Mouse (Mus musculus): ENCODE results near the gene Coq6. TPM values are rescaled to one million over a fixed set of nuclear protein-coding genes. Genes with fewer than 3 reads are reported as not detected.
"Not testable (repeated sequence)": the region's sequence is repeated elsewhere in the genome, so short reads cannot be mapped to it uniquely, and the experiment has no call there.

Gene Coq6
- 42.0 and 42.6 TPM in 2 replicates for polyA plus RNA-seq (2014; fragmentation: Nextera tagmentation; extraction: Ambion mirVana)

- under 1% methylated on average over 51 of the region's 51 CpGs for WGBS
- H3K4me2 ChIP-seq = peak within 1 kb of the TSS; percentile 85
- H3K4me1 ChIP-seq (ENCODE audit: control insufficient read depth, insufficient read depth, low read length) = peaks cover 11% of the 10 kb centered on the region
- peak; percentile 99 for ATAC-seq (ENCODE audit: low FRiP score)
- DNase-seq (ENCODE audit: low spot score, missing footprints) = peak; percentile 98
- no peaks in the 10 kb centered on the region; the same call in 1 of the 2 replicates for H3K36me3 ChIP-seq (ENCODE audit: control insufficient read depth, insufficient read depth, low read length)
- H3K27ac ChIP-seq (ENCODE audit: low read depth, low read length) = no peak within 1 kb of the TSS
- peak within 1 kb of the TSS; percentile 90 for H3K9ac ChIP-seq (ENCODE audit: low read length)
- no peaks in the 10 kb centered on the region for H3K27me3 ChIP-seq (ENCODE audit: control insufficient read depth, insufficient read depth, low read length)
- peak within 1 kb of the TSS; percentile 97 for H3K4me3 ChIP-seq (ENCODE audit: low read depth, low read length)
- H3K9me3 ChIP-seq (ENCODE audit: control insufficient read depth, low read length) = no peaks in the 10 kb centered on the region
Measured at GRCm38 (mm10) chr12:84361555-84362489, at the start of gene Coq6, which contains the start of gene Fam161b. Coq6 (plus strand) TSS chr12:84361657. Fam161b (minus strand) TSS chr12:84361833.

DNA sequence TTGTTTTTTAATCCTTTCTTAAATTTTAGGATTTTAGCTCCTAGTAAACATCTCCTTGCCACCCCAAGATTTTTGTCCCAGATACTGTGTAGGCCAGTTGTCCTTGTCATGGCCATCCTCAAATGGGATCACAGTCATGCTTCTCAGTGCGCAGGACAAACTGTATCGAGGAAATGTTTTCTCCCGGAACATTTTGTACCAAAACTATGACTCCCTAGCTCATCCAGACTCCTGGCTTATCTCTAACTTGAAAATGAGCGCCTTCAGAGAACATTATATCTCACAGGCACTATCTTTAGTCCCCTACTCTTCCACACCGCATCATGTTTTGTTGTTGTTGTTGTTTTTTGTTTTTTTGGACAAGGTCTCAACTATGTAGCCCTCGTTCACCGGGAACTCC lies 45.5 kb upstream of the Coq6 start:
- H3K27me3 ChIP-seq (ENCODE audit: control insufficient read depth, insufficient read depth, low read length) = no peaks in the 10 kb centered on the region
- H3K27ac ChIP-seq (ENCODE audit: low read depth, low read length) = no peak overlapping the region
- H3K4me2 ChIP-seq = peak overlapping the region; percentile 74
- H3K4me1 ChIP-seq (ENCODE audit: control insufficient read depth, insufficient read depth, low read length) = peaks cover 11% of the 10 kb centered on the region
- DNase-seq (ENCODE audit: low spot score, missing footprints) = no peak
- 53% methylated on average over 7 of the region's 7 CpGs for WGBS
- ATAC-seq (ENCODE audit: low FRiP score) = no peak
- no peaks in the 10 kb centered on the region for H3K9me3 ChIP-seq (ENCODE audit: control insufficient read depth, low read length)
- peak overlapping the region; percentile 93 for H3K4me3 ChIP-seq (ENCODE audit: low read depth, low read length)
- peak overlapping the region; percentile 92 for H3K9ac ChIP-seq (ENCODE audit: low read length)
- no peaks in the 10 kb centered on the region for H3K36me3 ChIP-seq (ENCODE audit: control insufficient read depth, insufficient read depth, low read length)

DNA sequence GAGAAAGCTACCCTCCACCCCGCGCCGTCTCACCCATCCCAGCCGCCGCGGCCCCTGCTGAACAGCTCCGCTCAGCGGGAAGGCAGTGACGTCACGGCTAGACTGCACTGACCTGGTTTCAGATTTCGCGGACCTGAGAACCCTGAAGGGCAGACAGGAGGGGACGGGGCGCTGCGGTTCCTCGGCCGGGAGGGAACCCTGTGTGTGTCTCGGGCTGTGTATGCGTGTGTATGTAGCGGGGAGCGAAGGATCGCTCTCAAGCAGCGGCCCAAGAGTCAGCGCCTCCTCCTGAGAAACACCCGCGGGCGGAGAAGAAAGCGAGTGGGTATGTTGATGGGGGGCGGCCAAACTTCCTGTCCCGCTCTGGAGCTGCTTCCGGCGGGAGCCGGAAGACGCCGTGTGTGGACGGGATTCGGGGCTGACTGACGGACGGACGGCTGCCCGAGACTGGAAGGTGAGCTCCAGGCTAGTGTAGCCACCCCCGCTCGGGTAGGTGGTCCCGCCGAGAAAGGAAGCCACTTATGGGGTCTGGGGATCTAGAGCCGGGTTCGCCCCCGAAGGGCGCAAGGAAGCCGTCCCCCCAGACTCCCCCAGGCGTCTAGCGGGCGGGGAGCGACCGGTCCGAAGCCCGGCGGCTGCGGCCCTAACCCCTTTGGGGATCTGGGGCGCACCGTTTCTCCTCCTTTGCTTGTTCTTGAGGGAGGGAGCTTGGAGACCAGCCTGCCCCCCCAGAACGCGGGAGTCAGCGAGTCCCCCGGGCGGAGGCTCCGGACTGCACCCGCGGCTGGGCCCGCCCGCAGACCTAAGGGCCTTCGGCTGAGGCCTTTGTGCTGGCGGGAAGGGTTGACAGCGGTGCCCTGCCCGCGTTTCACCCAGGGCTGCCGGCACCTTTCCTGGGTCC lies 44.5 kb upstream of the Coq6 start, which contains the start of gene Zfp410:
Gene Zfp410 (plus strand): TSS at position 132 of the 901 bp plus-strand sequence.
- no peaks in the 10 kb centered on the region for H3K36me3 ChIP-seq (ENCODE audit: control insufficient read depth, insufficient read depth, low read length)
- H3K27ac ChIP-seq (ENCODE audit: low read depth, low read length) = peak within 1 kb of the TSS; percentile 74
- DNase-seq (ENCODE audit: low spot score, missing footprints) (peak; percentile 99), ATAC-seq (ENCODE audit: low FRiP score) (peak; percentile 96)
- no peaks in the 10 kb centered on the region for H3K9me3 ChIP-seq (ENCODE audit: control insufficient read depth, low read length)
- H3K4me1 ChIP-seq (ENCODE audit: control insufficient read depth, insufficient read depth, low read length) = peaks cover 11% of the 10 kb centered on the region
- no peaks in the 10 kb centered on the region for H3K27me3 ChIP-seq (ENCODE audit: control insufficient read depth, insufficient read depth, low read length)
- peak within 1 kb of the TSS; percentile 93 for H3K4me3 ChIP-seq (ENCODE audit: low read depth, low read length)
- peak within 1 kb of the TSS; percentile 74 for H3K4me2 ChIP-seq
- WGBS = under 1% methylated on average over 75 of the region's 77 CpGs
- H3K9ac ChIP-seq (ENCODE audit: low read length) = peak within 1 kb of the TSS; percentile 92

- H3K4me3 ChIP-seq (ENCODE audit: low read depth, low read length) = no peak overlapping the region
- no peaks in the 10 kb centered on the region for H3K27me3 ChIP-seq (ENCODE audit: control insufficient read depth, insufficient read depth, low read length)
- no peak for DNase-seq (ENCODE audit: low spot score, missing footprints)
- H3K9me3 ChIP-seq (ENCODE audit: control insufficient read depth, low read length) = no peaks in the 10 kb centered on the region
- no peaks in the 10 kb centered on the region for H3K4me1 ChIP-seq (ENCODE audit: control insufficient read depth, insufficient read depth, low read length)
- 90% methylated on average over 4 of the region's 4 CpGs for WGBS
- no peak overlapping the region for H3K9ac ChIP-seq (ENCODE audit: low read length)
- H3K36me3 ChIP-seq (ENCODE audit: control insufficient read depth, insufficient read depth, low read length) = peaks cover 11% of the 10 kb centered on the region; the same call in 1 of the 2 replicates
- no peak for ATAC-seq (ENCODE audit: low FRiP score)
- H3K27ac ChIP-seq (ENCODE audit: low read depth, low read length) = no peak overlapping the region
- H3K4me2 ChIP-seq = no peak overlapping the region
Measured at GRCm38 (mm10) chr12:84327111-84327512, 34.3 kb upstream of the Coq6 start.

- DNase-seq (ENCODE audit: low spot score, missing footprints) = no peak
- no peaks in the 10 kb centered on the region for H3K4me1 ChIP-seq (ENCODE audit: control insufficient read depth, insufficient read depth, low read length)
- peaks cover 28% of the 10 kb centered on the region for H3K36me3 ChIP-seq (ENCODE audit: control insufficient read depth, insufficient read depth, low read length)
- H3K9me3 ChIP-seq (ENCODE audit: control insufficient read depth, low read length) = no peaks in the 10 kb centered on the region
- 94% methylated on average over 11 of the region's 11 CpGs for WGBS
- no peak overlapping the region for H3K4me3 ChIP-seq (ENCODE audit: low read depth, low read length)
- no peak overlapping the region for H3K9ac ChIP-seq (ENCODE audit: low read length)
- H3K27ac ChIP-seq (ENCODE audit: low read depth, low read length) = no peak overlapping the region
- no peaks in the 10 kb centered on the region for H3K27me3 ChIP-seq (ENCODE audit: control insufficient read depth, insufficient read depth, low read length)
- H3K4me2 ChIP-seq = no peak overlapping the region
- ATAC-seq (ENCODE audit: low FRiP score) = no peak
Measured at GRCm38 (mm10) chr12:84336963-84337625, 24.4 kb upstream of the Coq6 start.

DNA sequence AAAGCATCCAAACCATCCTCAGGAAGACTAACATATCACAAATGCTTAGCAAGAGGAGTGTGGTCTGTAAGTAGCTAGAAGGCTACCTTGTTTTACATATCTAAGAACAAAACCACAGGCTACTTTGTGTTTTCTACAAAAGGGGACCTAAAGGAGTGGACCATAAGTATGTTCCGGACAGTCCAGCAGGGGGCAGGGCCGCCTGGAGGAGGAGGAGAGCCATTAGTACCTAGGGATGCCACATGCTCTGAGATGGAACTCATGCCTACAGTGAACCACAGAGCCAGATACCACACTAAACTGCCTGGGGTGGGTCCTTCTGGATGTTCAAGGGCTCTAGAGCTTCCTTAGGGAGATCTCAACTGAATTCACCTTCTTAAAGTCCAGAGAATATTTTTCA lies 14.3 kb upstream of the Coq6 start:
- no peak overlapping the region for H3K27ac ChIP-seq (ENCODE audit: low read depth, low read length)
- no peak overlapping the region for H3K4me2 ChIP-seq
- H3K4me1 ChIP-seq (ENCODE audit: control insufficient read depth, insufficient read depth, low read length) = peaks cover 8% of the 10 kb centered on the region
- no peaks in the 10 kb centered on the region for H3K9me3 ChIP-seq (ENCODE audit: control insufficient read depth, low read length)
- no peak overlapping the region for H3K4me3 ChIP-seq (ENCODE audit: low read depth, low read length)
- ATAC-seq (ENCODE audit: low FRiP score) = no peak
- 48% methylated on average over 2 of the region's 2 CpGs for WGBS
- no peak overlapping the region for H3K9ac ChIP-seq (ENCODE audit: low read length)
- DNase-seq (ENCODE audit: low spot score, missing footprints) = peak; percentile 82
- peaks cover 2% of the 10 kb centered on the region; the same call in 1 of the 2 replicates for H3K36me3 ChIP-seq (ENCODE audit: control insufficient read depth, insufficient read depth, low read length)
- no peaks in the 10 kb centered on the region for H3K27me3 ChIP-seq (ENCODE audit: control insufficient read depth, insufficient read depth, low read length)

DNA sequence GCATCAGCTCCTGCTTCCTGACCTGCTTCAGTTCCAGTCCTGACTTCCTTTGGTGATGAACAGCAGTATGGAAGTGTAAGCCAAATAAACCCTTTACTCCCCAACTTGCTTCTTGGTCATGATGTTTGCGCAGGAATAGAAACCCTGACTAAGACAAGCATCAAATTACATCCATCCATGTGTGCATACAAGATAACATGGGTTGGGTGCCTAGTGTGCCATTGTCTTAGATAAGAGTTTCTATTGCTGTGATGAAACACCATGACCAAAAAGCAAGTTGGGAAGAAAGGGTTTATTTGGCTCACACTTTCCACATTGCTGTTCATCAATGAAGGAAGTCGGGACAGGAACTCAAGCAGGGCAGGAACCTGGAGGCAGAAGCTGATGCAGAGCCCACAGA lies 2.8 kb upstream of the Coq6 start:
- 86% methylated on average over 2 of the region's 2 CpGs for WGBS
- not testable (repeated sequence) for H3K27ac ChIP-seq (ENCODE audit: low read depth, low read length); H3K27me3 ChIP-seq (ENCODE audit: control insufficient read depth, insufficient read depth, low read length); H3K36me3 ChIP-seq (ENCODE audit: control insufficient read depth, insufficient read depth, low read length); H3K4me2 ChIP-seq; H3K4me3 ChIP-seq (ENCODE audit: low read depth, low read length); ATAC-seq (ENCODE audit: low FRiP score); H3K9ac ChIP-seq (ENCODE audit: low read length); H3K9me3 ChIP-seq (ENCODE audit: control insufficient read depth, low read length)
- peak; percentile 8 for DNase-seq (ENCODE audit: low spot score, missing footprints)
- H3K4me1 ChIP-seq (ENCODE audit: control insufficient read depth, insufficient read depth, low read length) = peaks cover 11% of the 10 kb centered on the region

DNA sequence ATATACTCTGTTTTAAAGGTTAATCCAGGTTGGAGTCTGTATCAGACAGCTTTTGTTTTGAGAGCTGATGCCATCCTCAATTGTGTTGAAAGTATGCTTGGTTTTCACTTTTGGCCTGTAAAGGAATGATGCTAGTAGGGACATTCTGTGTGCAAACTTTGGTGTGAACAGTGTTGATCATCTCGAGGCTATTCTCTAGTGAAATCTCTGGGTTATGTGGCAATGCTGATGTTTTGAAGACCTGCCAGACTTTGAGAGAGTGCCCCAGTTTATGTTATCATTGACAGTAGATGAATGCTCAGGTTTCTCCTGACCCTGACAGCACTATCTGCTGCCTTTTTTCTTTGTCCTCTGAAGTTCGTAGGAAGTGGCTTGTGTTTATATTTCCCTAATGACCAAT lies 1.4 kb downstream of the Coq6 start:
- H3K4me2 ChIP-seq = peak overlapping the region; percentile 85
- H3K36me3 ChIP-seq (ENCODE audit: control insufficient read depth, insufficient read depth, low read length) = no peaks in the 10 kb centered on the region; the same call in 1 of the 2 replicates
- WGBS = 81% methylated on average over 2 of the region's 2 CpGs
- H3K4me3 ChIP-seq (ENCODE audit: low read depth, low read length) = peak overlapping the region; percentile 97
- H3K4me1 ChIP-seq (ENCODE audit: control insufficient read depth, insufficient read depth, low read length) = peaks cover 11% of the 10 kb centered on the region
- peak; percentile 6 for DNase-seq (ENCODE audit: low spot score, missing footprints)
- ATAC-seq (ENCODE audit: low FRiP score) = no peak
- no peaks in the 10 kb centered on the region for H3K27me3 ChIP-seq (ENCODE audit: control insufficient read depth, insufficient read depth, low read length)
- no peaks in the 10 kb centered on the region for H3K9me3 ChIP-seq (ENCODE audit: control insufficient read depth, low read length)
- H3K27ac ChIP-seq (ENCODE audit: low read depth, low read length) = no peak overlapping the region
- peak overlapping the region; percentile 30; the same call in 1 of the 2 replicates for H3K9ac ChIP-seq (ENCODE audit: low read length)

All from midbrain, embryonic 11.5 days (tissue).